Mouse (Mus musculus) erythroblast, embryonic 14.5 days (primary cell): ENCODE measurements around the gene Tdrd7.

Experiments used
- GATA1 ChIP-seq: IDR thresholded peaks from 2 replicates; pipeline ENCODE4 v1.6.1; 2012; ENCODE audit warnings: low read length, inconsistent platforms, mixed read lengths
- TAL1 ChIP-seq: IDR thresholded peaks from 3 replicates; pipeline ENCODE4 v1.6.1; 2012; ENCODE audit warnings: low read length, inconsistent platforms, mixed read lengths

GRCm38 (mm10) chr4:46056163-46056562 is 91.0 kb downstream of the Tdrd7 start:
- no peak for TF ChIP-seq GATA1
- TF ChIP-seq TAL1 = no peak
